Mouse (Mus musculus): ENCODE measurements around the gene Synpo2. TPM values are rescaled to one million over a fixed set of nuclear protein-coding genes. Genes with fewer than 3 reads are reported as not detected.

Synpo2 gene
- polyA plus RNA-seq (2016; fragmentation: Nextera tagmentation; extraction: Ambion mirVana) = 23.7 and 26.8 TPM in 2 replicates

DNA sequence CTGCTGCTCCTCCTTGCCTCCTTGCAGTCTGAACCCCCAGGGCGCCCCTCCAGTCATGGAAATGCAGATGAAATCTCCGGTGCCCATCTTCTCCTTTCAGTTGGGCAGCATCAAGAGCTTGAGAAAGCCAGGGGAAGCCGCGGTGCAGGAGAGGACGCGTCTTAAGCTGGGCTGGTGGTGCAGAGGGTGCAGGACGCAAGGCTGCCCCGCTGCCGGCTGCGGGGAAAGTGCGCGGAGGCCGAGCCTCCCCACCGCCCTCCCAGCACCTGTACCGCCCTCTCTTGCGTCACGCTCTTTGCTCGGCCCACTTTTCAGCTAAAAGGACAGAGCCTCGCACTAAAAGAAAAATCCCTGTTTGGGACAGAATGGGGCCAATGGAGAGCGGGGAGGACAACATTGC lies at the start of gene Synpo2:
TSS of gene Synpo2 (minus strand) at position 229 of the 400 bp plus-strand sequence.
- Histone ChIP-seq H3K9ac (peak within 1 kb of the TSS; percentile 82), H3K4me3 (peak within 1 kb of the TSS; percentile 75), H3K4me2 (peak within 1 kb of the TSS; percentile 89), H3K27ac (ENCODE audit: poor library complexity, severe bottlenecking) (peak within 1 kb of the TSS; percentile 70), H3K27me3 (replicated peaks) (no peaks in the 10 kb centered on the region), H3K36me3 (peaks cover 4% of the 10 kb centered on the region; the same call in 1 of the 2 replicates), H3K9me3 (replicated peaks) (0 out of 2 replicates have a peak, but pooled peaks cover 2% of the 10 kb centered on the region), H3K4me1 (replicated peaks) (peaks cover 27% of the 10 kb centered on the region)
- ATAC-seq (ENCODE audit: insufficient number of reproducible peaks, low FRiP score) = peak; percentile 65
- under 1% methylated on average over 20 of the region's 20 CpGs for WGBS

GRCm38 (mm10) chr3:123285649-123286048 lies 49.7 kb upstream of the Synpo2 start:
- Histone ChIP-seq H3K27me3 (replicated peaks) (no peaks in the 10 kb centered on the region), H3K4me3 (no peak overlapping the region), H3K27ac (ENCODE audit: poor library complexity, severe bottlenecking) (no peak overlapping the region), H3K4me1 (replicated peaks) (peaks cover 26% of the 10 kb centered on the region), H3K36me3 (peaks cover 58% of the 10 kb centered on the region), H3K9me3 (replicated peaks) (no peaks in the 10 kb centered on the region), H3K4me2 (no peak overlapping the region), H3K9ac (no peak overlapping the region)
- ATAC-seq (ENCODE audit: insufficient number of reproducible peaks, low FRiP score) = no peak

- Histone ChIP-seq H3K36me3 (peaks cover 65% of the 10 kb centered on the region), H3K27ac (ENCODE audit: poor library complexity, severe bottlenecking) (no peak overlapping the region), H3K9ac (no peak overlapping the region), H3K9me3 (replicated peaks) (no peaks in the 10 kb centered on the region), H3K4me2 (no peak overlapping the region), H3K27me3 (replicated peaks) (no peaks in the 10 kb centered on the region), H3K4me1 (replicated peaks) (peaks cover 23% of the 10 kb centered on the region), H3K4me3 (no peak overlapping the region)
- 95% methylated on average over 5 of the region's 5 CpGs for WGBS
- ATAC-seq (ENCODE audit: insufficient number of reproducible peaks, low FRiP score) = no peak
Observed at GRCm38 (mm10) chr3:123284284-123284683, 48.3 kb upstream of the Synpo2 start.

DNA sequence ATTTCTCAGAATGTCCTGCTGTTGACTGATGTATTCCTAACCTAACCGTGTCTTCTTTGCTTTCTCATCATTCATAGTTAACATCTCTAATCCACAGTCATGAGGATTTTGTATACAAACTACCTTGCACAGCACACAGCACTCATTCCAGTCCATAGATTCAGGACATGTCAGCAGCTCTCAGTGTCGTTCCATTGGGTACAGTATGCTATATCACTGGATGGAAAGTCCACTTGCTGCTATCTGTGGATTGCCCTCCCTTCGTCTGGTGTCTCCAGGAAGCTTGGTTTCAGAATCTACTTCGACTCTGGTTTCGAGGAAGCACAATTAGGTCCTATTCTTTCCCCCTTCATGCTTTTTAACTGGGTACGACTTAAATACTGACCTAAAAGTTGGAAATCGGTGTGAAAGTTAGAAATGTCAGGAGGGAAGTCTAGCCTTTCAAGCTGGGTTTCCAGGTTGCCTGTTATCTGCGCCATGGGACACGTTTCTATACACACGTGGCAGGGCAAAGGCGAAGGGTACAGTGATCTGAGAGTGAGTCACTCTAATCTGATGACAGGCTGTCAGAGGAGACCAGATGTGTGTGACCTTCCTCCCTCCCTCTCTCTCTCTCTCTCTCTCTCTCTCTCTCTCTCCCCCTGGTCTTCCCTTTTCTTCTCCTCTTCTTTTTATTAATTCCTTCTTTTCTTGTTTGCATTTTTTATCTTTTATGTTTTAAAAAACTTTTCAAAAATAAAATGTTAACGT lies 47.1 kb upstream of the Synpo2 start:
- no peak overlapping the region for H3K4me2 ChIP-seq
- H3K4me1 ChIP-seq (replicated peaks) = peaks cover 16% of the 10 kb centered on the region
- H3K27ac ChIP-seq (ENCODE audit: poor library complexity, severe bottlenecking) = peak overlapping the region; percentile 31
- H3K9me3 ChIP-seq (replicated peaks) = no peaks in the 10 kb centered on the region
- H3K27me3 ChIP-seq (replicated peaks) = no peaks in the 10 kb centered on the region
- 49% methylated on average over 12 of the region's 12 CpGs for WGBS
- ATAC-seq (ENCODE audit: insufficient number of reproducible peaks, low FRiP score) = no peak
- H3K36me3 ChIP-seq = peaks cover 76% of the 10 kb centered on the region
- H3K9ac ChIP-seq = no peak overlapping the region
- H3K4me3 ChIP-seq = no peak overlapping the region

GRCm38 (mm10) chr3:123267741-123268201 lies 31.8 kb upstream of the Synpo2 start:
- Histone ChIP-seq H3K36me3 (peaks cover 33% of the 10 kb centered on the region), H3K9ac (peak overlapping the region; percentile 89), H3K27me3 (replicated peaks) (no peaks in the 10 kb centered on the region), H3K4me1 (replicated peaks) (peaks cover 20% of the 10 kb centered on the region), H3K9me3 (replicated peaks) (no peaks in the 10 kb centered on the region), H3K4me2 (peak overlapping the region; percentile 71), H3K4me3 (peak overlapping the region; percentile 65), H3K27ac (ENCODE audit: poor library complexity, severe bottlenecking) (peak overlapping the region; percentile 85)
- under 1% methylated on average over 25 of the region's 25 CpGs for WGBS
- peak; percentile 72 for ATAC-seq (ENCODE audit: insufficient number of reproducible peaks, low FRiP score)

DNA sequence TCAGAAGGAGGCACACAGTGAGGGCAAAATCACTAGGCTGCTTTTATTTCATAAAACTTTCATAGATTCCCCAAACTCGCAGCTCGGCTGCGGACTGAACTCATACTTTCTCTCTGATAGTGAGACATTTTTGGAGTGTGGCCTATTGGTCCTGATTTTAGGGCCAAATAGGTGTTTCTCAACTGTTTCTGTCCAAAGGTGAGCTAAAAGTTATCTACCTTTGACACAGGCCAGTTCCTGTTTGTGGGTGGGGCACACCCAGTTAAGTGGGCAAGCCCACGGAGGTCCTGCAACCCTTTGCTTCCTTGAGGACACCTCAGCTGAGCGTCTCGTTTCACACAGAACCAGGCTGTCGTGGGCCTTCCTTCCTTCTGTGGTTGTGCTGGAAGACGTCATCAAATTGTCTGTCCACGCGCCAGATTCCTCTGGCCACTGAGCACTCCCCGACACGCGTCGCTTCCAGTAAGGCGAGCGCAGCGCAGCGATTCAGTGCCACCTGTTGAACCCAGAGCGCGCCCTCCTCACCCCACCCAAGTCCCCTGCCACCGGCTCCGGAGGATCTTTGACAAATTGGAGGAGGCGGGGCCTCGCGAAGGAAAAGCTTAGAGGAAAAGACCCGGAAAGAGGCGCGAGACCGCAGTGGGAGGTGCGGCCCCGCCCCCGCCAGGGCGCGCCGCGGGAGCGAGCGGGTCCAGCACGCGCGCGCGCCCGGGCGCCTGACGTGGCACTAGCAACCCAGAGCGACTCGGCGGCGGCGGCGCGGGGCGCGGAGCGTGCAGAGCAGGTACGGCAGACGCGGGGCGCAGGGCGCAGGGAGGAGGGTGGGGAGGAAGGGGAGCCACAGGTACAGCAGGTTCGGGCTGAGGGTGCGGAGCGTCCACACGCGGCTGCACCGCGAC lies 31.1 kb upstream of the Synpo2 start, which contains the start of gene Sec24d:
TSS of gene Sec24d (plus strand) at position 703 of the 899 bp plus-strand sequence.
- H3K27ac ChIP-seq (ENCODE audit: poor library complexity, severe bottlenecking) = peak within 1 kb of the TSS; percentile 85

DNA sequence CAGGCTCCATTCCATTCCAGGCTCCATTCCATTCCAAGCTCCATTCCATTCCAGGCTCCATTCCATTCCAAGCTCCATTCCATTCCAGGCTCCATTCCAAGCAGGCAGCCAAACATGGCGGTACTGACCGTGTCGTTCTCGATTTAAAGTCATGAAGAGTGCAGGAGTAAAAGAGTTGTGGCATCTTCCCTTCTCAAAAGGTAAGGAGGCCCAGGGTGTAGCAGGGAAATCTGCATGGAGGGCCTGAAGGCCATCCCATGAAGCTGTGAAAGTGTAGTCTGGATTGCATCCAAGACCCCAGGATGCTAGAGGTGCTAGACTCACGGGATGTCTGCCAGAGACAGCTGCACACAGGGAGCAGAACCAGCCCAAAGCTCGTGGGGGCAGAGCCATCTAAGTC lies 28.8 kb upstream of the Synpo2 start:
- Histone ChIP-seq H3K36me3 (peaks cover 3% of the 10 kb centered on the region), H3K27ac (ENCODE audit: poor library complexity, severe bottlenecking) (no peak overlapping the region), H3K9me3 (replicated peaks) (peaks cover 5% of the 10 kb centered on the region; the same call in 1 of the 2 replicates), H3K27me3 (replicated peaks) (no peaks in the 10 kb centered on the region), H3K4me3 (peak overlapping the region; percentile 44), H3K4me2 (peak overlapping the region; percentile 49), H3K9ac (no peak overlapping the region), H3K4me1 (replicated peaks) (peaks cover 12% of the 10 kb centered on the region)
- WGBS = 54% methylated on average over 6 of the region's 6 CpGs
- ATAC-seq (ENCODE audit: insufficient number of reproducible peaks, low FRiP score) = no peak

More for the DNA sequence above, 31.1 kb upstream of the Synpo2 start, which contains the start of gene Sec24d:
- H3K4me3 ChIP-seq = peak within 1 kb of the TSS; percentile 65
- peak; percentile 87 for ATAC-seq (ENCODE audit: insufficient number of reproducible peaks, low FRiP score)
- H3K4me2 ChIP-seq = peak within 1 kb of the TSS; percentile 71
- 3% methylated on average over 67 of the region's 68 CpGs for WGBS
- peaks cover 20% of the 10 kb centered on the region for H3K4me1 ChIP-seq (replicated peaks)
- peaks cover 25% of the 10 kb centered on the region for H3K36me3 ChIP-seq
- H3K27me3 ChIP-seq (replicated peaks) = no peaks in the 10 kb centered on the region
- peak within 1 kb of the TSS; percentile 89 for H3K9ac ChIP-seq
- H3K9me3 ChIP-seq (replicated peaks) = peaks cover 3% of the 10 kb centered on the region; the same call in 1 of the 2 replicates

DNA sequence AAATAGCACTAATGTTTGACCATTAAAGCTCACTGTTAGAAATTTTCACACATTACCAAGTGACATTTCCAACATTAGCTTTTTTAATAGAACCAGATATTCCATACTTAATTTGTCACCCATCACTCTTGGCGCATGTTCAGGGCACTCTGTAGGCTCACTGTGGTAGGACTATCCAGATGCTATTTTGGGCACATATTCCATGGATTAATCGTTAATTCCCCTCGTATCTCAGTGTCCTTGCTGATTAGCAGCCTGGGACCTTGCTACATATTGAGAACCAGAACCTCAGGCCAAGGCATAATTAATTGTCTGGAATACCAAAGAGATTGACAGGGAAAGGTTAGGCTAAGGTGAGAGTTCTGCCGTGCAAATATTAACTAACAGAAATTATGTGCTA lies 22.8 kb upstream of the Synpo2 start:
- peaks cover 5% of the 10 kb centered on the region; the same call in 1 of the 2 replicates for H3K9me3 ChIP-seq (replicated peaks)
- H3K27me3 ChIP-seq (replicated peaks) = no peaks in the 10 kb centered on the region
- no peak overlapping the region for H3K9ac ChIP-seq
- ATAC-seq (ENCODE audit: insufficient number of reproducible peaks, low FRiP score) = no peak
- no peaks in the 10 kb centered on the region for H3K36me3 ChIP-seq
- H3K4me2 ChIP-seq = no peak overlapping the region
- H3K4me1 ChIP-seq (replicated peaks) = peaks cover 6% of the 10 kb centered on the region
- H3K27ac ChIP-seq (ENCODE audit: poor library complexity, severe bottlenecking) = peak overlapping the region; percentile 26
- no peak overlapping the region for H3K4me3 ChIP-seq
- 41% methylated on average over 4 of the region's 4 CpGs for WGBS

DNA sequence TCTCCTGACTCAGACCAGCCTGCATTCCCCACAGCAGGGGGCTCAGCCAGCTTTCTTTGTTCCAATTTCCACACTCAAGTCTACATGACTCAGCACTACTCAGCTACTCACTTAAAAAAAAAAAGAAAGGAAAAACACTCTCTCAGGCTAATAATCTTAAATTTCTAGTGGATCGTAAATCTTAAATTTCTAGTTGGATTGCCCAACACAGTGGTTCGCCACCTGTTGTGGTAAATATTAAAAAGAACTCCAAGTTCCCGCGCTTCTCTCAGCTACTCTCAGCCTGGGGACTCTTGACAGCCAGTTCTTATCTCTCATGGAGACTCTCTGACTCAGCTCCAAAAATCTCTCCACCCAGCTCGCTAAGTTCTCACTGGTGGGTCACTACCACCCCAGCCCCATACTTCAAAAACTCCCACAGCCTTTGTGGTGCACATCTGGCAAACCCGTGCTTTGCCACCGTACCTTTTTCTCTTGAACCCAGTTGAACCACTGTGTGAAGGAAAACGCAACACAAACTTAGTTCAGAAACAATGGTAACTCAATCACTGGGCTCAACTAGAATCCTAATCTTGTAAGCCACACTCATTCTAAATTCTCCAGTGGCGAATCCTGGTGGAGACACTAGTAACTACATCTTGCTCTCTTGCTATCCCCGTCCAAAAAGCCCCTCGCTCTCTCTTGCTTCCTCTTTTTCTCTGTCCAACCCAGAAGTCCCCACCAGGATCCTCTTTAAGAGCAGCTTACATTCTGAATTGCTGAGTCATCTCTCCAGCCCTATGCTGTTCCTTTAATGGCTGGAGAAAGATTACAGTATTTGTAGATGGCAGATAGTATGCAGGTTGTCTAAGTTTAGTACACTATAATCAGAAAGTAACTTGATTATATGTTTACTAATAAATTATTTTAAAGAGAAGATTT lies 20.5 kb upstream of the Synpo2 start:
- no peaks in the 10 kb centered on the region for H3K27me3 ChIP-seq (replicated peaks)
- H3K27ac ChIP-seq (ENCODE audit: poor library complexity, severe bottlenecking) = no peak overlapping the region
- no peaks in the 10 kb centered on the region for H3K9me3 ChIP-seq (replicated peaks)
- no peaks in the 10 kb centered on the region for H3K36me3 ChIP-seq
- H3K4me1 ChIP-seq (replicated peaks) = peaks cover 6% of the 10 kb centered on the region
- ATAC-seq (ENCODE audit: insufficient number of reproducible peaks, low FRiP score) = peak; percentile 39; the same call in 1 of the 2 replicates
- H3K9ac ChIP-seq = no peak overlapping the region
- no peak overlapping the region for H3K4me3 ChIP-seq
- 60% methylated on average over 11 of the region's 11 CpGs for WGBS
- no peak overlapping the region for H3K4me2 ChIP-seq

DNA sequence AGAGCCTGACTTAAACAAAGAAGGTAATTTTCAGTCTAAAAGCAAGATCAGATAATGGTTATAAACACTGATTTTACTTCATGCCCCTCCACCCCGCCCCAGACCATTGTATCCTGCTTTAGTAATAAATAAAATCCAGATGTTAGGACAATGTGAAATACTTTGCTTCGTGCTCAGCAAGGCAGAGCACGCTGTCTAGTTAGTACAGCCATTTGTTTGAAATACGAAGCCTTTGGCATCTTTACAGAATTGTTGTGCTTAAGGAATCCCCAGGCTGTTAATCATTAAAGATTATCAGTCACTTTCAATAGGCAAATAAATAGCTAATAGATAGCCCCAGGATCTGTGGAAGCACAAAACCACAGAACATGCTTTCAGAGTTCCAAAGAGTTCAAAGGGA lies 9.7 kb upstream of the Synpo2 start:
- Histone ChIP-seq H3K27me3 (replicated peaks) (no peaks in the 10 kb centered on the region), H3K9ac (no peak overlapping the region), H3K9me3 (replicated peaks) (no peaks in the 10 kb centered on the region), H3K27ac (ENCODE audit: poor library complexity, severe bottlenecking) (no peak overlapping the region), H3K4me3 (no peak overlapping the region), H3K4me1 (replicated peaks) (peaks cover 4% of the 10 kb centered on the region; the same call in 1 of the 2 replicates), H3K36me3 (no peaks in the 10 kb centered on the region), H3K4me2 (no peak overlapping the region)
- no peak for ATAC-seq (ENCODE audit: insufficient number of reproducible peaks, low FRiP score)
- WGBS = 72% methylated on average over 4 of the region's 4 CpGs

All from heart, embryonic 12.5 days (tissue).